Mouse (Mus musculus) myocyte (in vitro differentiated cells): ENCODE results near the gene Gm45337.

Source experiments
- CEBPB ChIP-seq: IDR thresholded peaks from 2 replicates; pipeline ENCODE4 v1.6.1; 2011; ENCODE audit warnings: mild to moderate bottlenecking, moderate library complexity; ENCODE audit not compliant: poor library complexity, insufficient read depth, severe bottlenecking
- MYOD1 ChIP-seq, 3 experiments: IDR thresholded peaks; one replicate each; pipeline ENCODE4 v1.6.1; 2011; ENCODE audit warnings: control low read depth in 2 of 3, low read depth in 2 of 3, mild to moderate bottlenecking in 2 of 3, moderate library complexity in 1 of 3; ENCODE audit not compliant: insufficient read length in 2 of 3, control insufficient read depth in 1 of 3
- POLR2A ChIP-seq: IDR thresholded peaks from one replicate; pipeline ENCODE4 v1.6.1; 2011; ENCODE audit warnings: low read depth, mild to moderate bottlenecking, control low read depth, moderate library complexity; ENCODE audit not compliant: insufficient read length
- TCF12 ChIP-seq: IDR thresholded peaks from one replicate; pipeline ENCODE4 v1.6.1; 2011; ENCODE audit warnings: mild to moderate bottlenecking, control low read depth; ENCODE audit not compliant: poor library complexity, insufficient read depth, severe bottlenecking

DNA sequence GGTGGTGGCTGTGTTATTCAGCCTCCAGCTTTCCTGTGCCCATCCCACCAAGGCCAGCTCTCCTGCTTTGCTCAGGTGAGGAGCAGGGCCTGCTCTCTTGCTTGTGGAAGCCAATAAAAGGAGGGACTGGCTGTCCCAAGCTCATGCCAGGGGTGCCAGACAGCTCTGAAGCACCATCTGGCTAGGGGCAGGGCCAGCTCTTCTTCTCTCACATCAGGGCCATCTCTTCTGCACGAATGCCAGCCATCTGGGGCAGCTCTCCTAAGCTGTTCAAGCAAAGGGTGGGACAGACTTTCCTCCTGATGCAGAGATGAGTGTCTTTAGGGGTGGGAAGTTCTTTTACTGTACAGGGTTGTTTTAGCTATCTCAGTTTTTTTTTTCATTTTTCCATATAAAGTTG lies 36.6 kb upstream of the Gm45337 start:
- no peak for TF ChIP-seq POLR2A
- TF ChIP-seq MYOD1 (IDR thresholded peaks at IDR 0.05; ENCODE audit: control insufficient read depth in 1 of 3, insufficient read length in 2 of 3, low read depth in 2 of 3) = no peak
- TF ChIP-seq TCF12 = no peak
- no peak for TF ChIP-seq CEBPB
